Mouse (Mus musculus): ENCODE data around the gene Slc41a3. TPM values are rescaled to one million over a fixed set of nuclear protein-coding genes. Genes with fewer than 3 reads are reported as not detected.
A peak's percentile ranks its signal among the peaks of the same experiment; 100 is the strongest.

Slc41a3 gene
- polyA plus RNA-seq, 1 experiment from 2014 or later = 4.3 TPM

- no peak overlapping the region for H3K27ac ChIP-seq (replicated peaks)
- WGBS = 60% methylated on average over 7 of the region's 7 CpGs
- TF ChIP-seq EP300 (optimal IDR thresholded peaks at IDR 0.05) (no peak), CTCF (IDR thresholded peaks at IDR 0.05; ENCODE audit: low read depth) (no peak)
- DNase-seq (ENCODE audit: low spot score) (no peak), ATAC-seq (ENCODE audit: low FRiP score, low TSS enrichment) (no peak)
- no peaks in the 10 kb centered on the region for H3K4me1 ChIP-seq (replicated peaks; ENCODE audit: control insufficient read depth, insufficient read depth)
- no peak overlapping the region for H3K9ac ChIP-seq (ENCODE audit: low read length)
- no peak overlapping the region for H3K4me2 ChIP-seq (replicated peaks; ENCODE audit: low read depth)
- no peaks in the 10 kb centered on the region for H3K27me3 ChIP-seq (ENCODE audit: control insufficient read depth, insufficient read depth, low read length)
- no peaks in the 10 kb centered on the region for H3K9me3 ChIP-seq (ENCODE audit: control insufficient read depth, low read length)
- H3K4me3 ChIP-seq (ENCODE audit: low read depth, low read length) = no peak overlapping the region
- no peaks in the 10 kb centered on the region for H3K36me3 ChIP-seq (ENCODE audit: control insufficient read depth, insufficient read depth, low read length)
Observed at GRCm38 (mm10) chr6:90601736-90602135, 2.8 kb upstream of the Slc41a3 start.

GRCm38 (mm10) chr6:90602304-90602703 is 2.2 kb upstream of the Slc41a3 start:
- Histone ChIP-seq H3K27ac (replicated peaks) (no peak overlapping the region), H3K4me3 (ENCODE audit: low read depth, low read length) (no peak overlapping the region), H3K4me1 (replicated peaks; ENCODE audit: control insufficient read depth, insufficient read depth) (no peaks in the 10 kb centered on the region), H3K4me2 (replicated peaks; ENCODE audit: low read depth) (no peak overlapping the region), H3K9me3 (ENCODE audit: control insufficient read depth, low read length) (no peaks in the 10 kb centered on the region), H3K36me3 (ENCODE audit: control insufficient read depth, insufficient read depth, low read length) (no peaks in the 10 kb centered on the region), H3K9ac (ENCODE audit: low read length) (no peak overlapping the region), H3K27me3 (ENCODE audit: control insufficient read depth, insufficient read depth, low read length) (no peaks in the 10 kb centered on the region)
- DNase-seq (ENCODE audit: low spot score) = no peak
- WGBS = 95% methylated on average over 3 of the region's 3 CpGs
- no peak for ATAC-seq (ENCODE audit: low FRiP score, low TSS enrichment)
- TF ChIP-seq CTCF (IDR thresholded peaks at IDR 0.05; ENCODE audit: low read depth) = no peak
- TF ChIP-seq EP300 (optimal IDR thresholded peaks at IDR 0.05) = no peak

- H3K4me1 ChIP-seq (replicated peaks; ENCODE audit: control insufficient read depth, insufficient read depth) = no peaks in the 10 kb centered on the region
- no peak for TF ChIP-seq EP300 (optimal IDR thresholded peaks at IDR 0.05)
- no peak for TF ChIP-seq CTCF (IDR thresholded peaks at IDR 0.05; ENCODE audit: low read depth)
- no peak overlapping the region for H3K27ac ChIP-seq (replicated peaks)
- no peaks in the 10 kb centered on the region for H3K36me3 ChIP-seq (ENCODE audit: control insufficient read depth, insufficient read depth, low read length)
- 70% methylated on average over 7 of the region's 7 CpGs for WGBS
- DNase-seq (ENCODE audit: low spot score) (no peak), ATAC-seq (ENCODE audit: low FRiP score, low TSS enrichment) (no peak)
- H3K4me3 ChIP-seq (ENCODE audit: low read depth, low read length) = no peak overlapping the region
- H3K9ac ChIP-seq (ENCODE audit: low read length) = no peak overlapping the region
- no peak overlapping the region for H3K4me2 ChIP-seq (replicated peaks; ENCODE audit: low read depth)
- no peaks in the 10 kb centered on the region for H3K27me3 ChIP-seq (ENCODE audit: control insufficient read depth, insufficient read depth, low read length)
- H3K9me3 ChIP-seq (ENCODE audit: control insufficient read depth, low read length) = no peaks in the 10 kb centered on the region
Observed at GRCm38 (mm10) chr6:90603126-90603525, 1.4 kb upstream of the Slc41a3 start.

DNA sequence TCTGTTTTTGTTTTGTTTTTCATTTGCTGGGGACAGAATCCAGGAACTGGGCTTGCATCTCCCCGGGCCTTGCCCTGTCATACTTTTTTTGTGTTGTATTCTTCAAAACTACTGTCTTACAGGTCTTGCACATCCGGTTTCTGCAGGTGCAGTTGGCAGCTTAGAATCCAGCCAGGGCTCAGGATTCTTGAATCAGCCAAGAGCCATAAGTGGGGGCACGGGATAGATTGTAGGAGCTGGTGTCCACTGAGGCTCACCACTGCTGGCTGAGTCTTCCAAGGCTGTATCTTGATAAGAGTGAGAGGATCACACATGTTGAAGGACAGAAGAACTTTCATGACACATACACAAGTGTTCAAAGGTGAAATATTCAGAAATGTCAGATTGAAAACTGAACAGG is 395 bp upstream of the Slc41a3 start:
- no peak for ATAC-seq (ENCODE audit: low FRiP score, low TSS enrichment)
- 58% methylated on average over 3 of the region's 3 CpGs for WGBS
- no peak for TF ChIP-seq EP300 (optimal IDR thresholded peaks at IDR 0.05)
- no peak for TF ChIP-seq CTCF (IDR thresholded peaks at IDR 0.05; ENCODE audit: low read depth)
- H3K27ac ChIP-seq (replicated peaks) = no peak overlapping the region
- no peaks in the 10 kb centered on the region for H3K36me3 ChIP-seq (ENCODE audit: control insufficient read depth, insufficient read depth, low read length)
- no peaks in the 10 kb centered on the region for H3K27me3 ChIP-seq (ENCODE audit: control insufficient read depth, insufficient read depth, low read length)
- peak overlapping the region; percentile 82 for H3K4me2 ChIP-seq (replicated peaks; ENCODE audit: low read depth)
- H3K9me3 ChIP-seq (ENCODE audit: control insufficient read depth, low read length) = no peaks in the 10 kb centered on the region
- H3K4me3 ChIP-seq (ENCODE audit: low read depth, low read length) = peak overlapping the region; percentile 55
- H3K9ac ChIP-seq (ENCODE audit: low read length) = no peak overlapping the region
- DNase-seq (ENCODE audit: low spot score) = no peak
- no peaks in the 10 kb centered on the region for H3K4me1 ChIP-seq (replicated peaks; ENCODE audit: control insufficient read depth, insufficient read depth)

- WGBS = 25% methylated on average over 5 of the region's 5 CpGs
- Histone ChIP-seq H3K4me1 (replicated peaks; ENCODE audit: control insufficient read depth, insufficient read depth) (no peaks in the 10 kb centered on the region), H3K4me2 (replicated peaks; ENCODE audit: low read depth) (peak overlapping the region; percentile 82), H3K27me3 (ENCODE audit: control insufficient read depth, insufficient read depth, low read length) (no peaks in the 10 kb centered on the region), H3K9me3 (ENCODE audit: control insufficient read depth, low read length) (no peaks in the 10 kb centered on the region), H3K9ac (ENCODE audit: low read length) (peak overlapping the region; percentile 62), H3K4me3 (ENCODE audit: low read depth, low read length) (peak overlapping the region; percentile 55), H3K27ac (replicated peaks) (no peak overlapping the region), H3K36me3 (ENCODE audit: control insufficient read depth, insufficient read depth, low read length) (no peaks in the 10 kb centered on the region)
- no peak for TF ChIP-seq CTCF (IDR thresholded peaks at IDR 0.05; ENCODE audit: low read depth)
- TF ChIP-seq EP300 (optimal IDR thresholded peaks at IDR 0.05) = no peak
- DNase-seq (ENCODE audit: low spot score) = no peak
- no peak for ATAC-seq (ENCODE audit: low FRiP score, low TSS enrichment)
Observed at GRCm38 (mm10) chr6:90605298-90605665, 757 bp downstream of the Slc41a3 start.

GRCm38 (mm10) chr6:90606538-90606937 is 2.0 kb downstream of the Slc41a3 start:
- H3K9me3 ChIP-seq (ENCODE audit: control insufficient read depth, low read length) = no peaks in the 10 kb centered on the region
- ATAC-seq (ENCODE audit: low FRiP score, low TSS enrichment) (no peak), DNase-seq (ENCODE audit: low spot score) (peak; percentile 81)
- H3K4me2 ChIP-seq (replicated peaks; ENCODE audit: low read depth) = no peak overlapping the region
- H3K9ac ChIP-seq (ENCODE audit: low read length) = no peak overlapping the region
- no peaks in the 10 kb centered on the region for H3K4me1 ChIP-seq (replicated peaks; ENCODE audit: control insufficient read depth, insufficient read depth)
- H3K27ac ChIP-seq (replicated peaks) = no peak overlapping the region
- no peak overlapping the region for H3K4me3 ChIP-seq (ENCODE audit: low read depth, low read length)
- TF ChIP-seq CTCF (IDR thresholded peaks at IDR 0.05; ENCODE audit: low read depth) = peak; percentile 90
- no peak for TF ChIP-seq EP300 (optimal IDR thresholded peaks at IDR 0.05)
- WGBS = 32% methylated on average over 7 of the region's 7 CpGs
- H3K27me3 ChIP-seq (ENCODE audit: control insufficient read depth, insufficient read depth, low read length) = no peaks in the 10 kb centered on the region
- H3K36me3 ChIP-seq (ENCODE audit: control insufficient read depth, insufficient read depth, low read length) = no peaks in the 10 kb centered on the region

Measured in stomach, postnatal 0 days (tissue).